Mouse (Mus musculus) CD4-positive, CD25-positive, alpha-beta regulatory T cell, adult 2 months (primary cell): ENCODE data around the gene Dhcr24.

Experiments used
- DNase-seq: peaks from one replicate; pipeline ENCODE4 v3.0.0-alpha.2; 2012; ENCODE audit warnings: low read depth, low spot score

Gene Dhcr24

GRCm38 (mm10) chr4:106560846-106561781 is at the start of gene Dhcr24:
Dhcr24 (plus strand) TSS chr4:106561038.
- DNase-seq, result peak; percentile 93

DNA sequence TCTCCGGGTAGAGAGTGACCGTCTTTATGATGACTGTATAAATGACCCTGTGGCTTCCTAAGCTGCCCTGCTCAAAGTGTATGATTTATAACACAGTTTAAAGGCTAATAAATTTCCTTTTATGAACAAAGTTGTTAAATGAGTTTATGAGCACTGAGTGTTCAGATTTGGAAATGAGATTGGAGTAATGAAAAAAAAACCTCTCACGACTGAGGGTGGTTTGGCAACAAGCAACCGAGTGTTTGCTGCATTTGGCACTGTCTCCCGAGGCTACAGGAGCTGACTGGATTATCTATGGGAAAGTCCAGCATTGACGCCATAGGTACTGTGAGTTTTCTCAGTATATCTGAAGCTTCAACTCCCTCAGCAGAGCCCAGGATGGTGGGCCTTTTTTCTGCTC is 46.2 kb upstream of the Dhcr24 start:
- no peak for DNase-seq

- no peak for DNase-seq
Measured at GRCm38 (mm10) chr4:106522547-106522946, 38.3 kb upstream of the Dhcr24 start.

- DNase-seq, result no peak
Measured at GRCm38 (mm10) chr4:106524131-106524530, 36.7 kb upstream of the Dhcr24 start.

- DNase-seq, result no peak
Measured at GRCm38 (mm10) chr4:106525001-106525400, 35.8 kb upstream of the Dhcr24 start.

DNA sequence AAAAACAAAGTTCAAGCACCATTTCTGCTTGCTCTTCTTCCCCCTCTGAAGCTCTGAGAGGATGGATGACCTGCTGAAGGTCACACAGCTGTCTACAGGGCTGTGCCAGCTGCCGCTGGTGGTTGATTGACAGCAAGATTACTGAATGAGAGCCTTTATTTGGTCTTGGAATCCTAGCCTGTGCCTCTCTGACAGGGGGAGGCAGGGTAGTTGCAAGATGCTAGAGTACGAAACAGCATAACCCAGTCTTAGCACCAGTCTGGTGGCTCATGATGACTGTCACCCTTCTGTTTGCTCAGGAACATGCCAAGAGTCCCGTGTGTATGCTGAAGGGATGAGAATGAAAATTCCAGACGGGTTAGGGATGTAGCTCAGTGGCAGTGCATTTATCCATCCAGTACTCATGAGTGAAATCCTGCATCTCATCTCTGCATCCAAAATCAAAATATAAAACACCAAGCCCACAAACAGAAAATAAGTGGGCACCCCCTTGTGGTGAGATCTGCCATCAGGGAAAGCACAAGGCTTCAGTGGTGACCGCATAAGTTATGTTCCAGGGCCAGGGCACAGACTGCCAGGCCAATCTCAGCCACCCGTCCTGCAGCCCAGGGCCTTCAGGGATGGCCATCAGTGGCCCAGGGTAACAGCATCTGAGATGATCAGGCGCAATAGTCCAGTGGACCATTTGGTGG is 32.8 kb upstream of the Dhcr24 start:
- DNase-seq, result peak; percentile 23

- DNase-seq, result peak; percentile 93
Measured at GRCm38 (mm10) chr4:106529375-106530112, 31.3 kb upstream of the Dhcr24 start.

GRCm38 (mm10) chr4:106530113-106530482 is 30.7 kb upstream of the Dhcr24 start:
- no peak for DNase-seq

DNA sequence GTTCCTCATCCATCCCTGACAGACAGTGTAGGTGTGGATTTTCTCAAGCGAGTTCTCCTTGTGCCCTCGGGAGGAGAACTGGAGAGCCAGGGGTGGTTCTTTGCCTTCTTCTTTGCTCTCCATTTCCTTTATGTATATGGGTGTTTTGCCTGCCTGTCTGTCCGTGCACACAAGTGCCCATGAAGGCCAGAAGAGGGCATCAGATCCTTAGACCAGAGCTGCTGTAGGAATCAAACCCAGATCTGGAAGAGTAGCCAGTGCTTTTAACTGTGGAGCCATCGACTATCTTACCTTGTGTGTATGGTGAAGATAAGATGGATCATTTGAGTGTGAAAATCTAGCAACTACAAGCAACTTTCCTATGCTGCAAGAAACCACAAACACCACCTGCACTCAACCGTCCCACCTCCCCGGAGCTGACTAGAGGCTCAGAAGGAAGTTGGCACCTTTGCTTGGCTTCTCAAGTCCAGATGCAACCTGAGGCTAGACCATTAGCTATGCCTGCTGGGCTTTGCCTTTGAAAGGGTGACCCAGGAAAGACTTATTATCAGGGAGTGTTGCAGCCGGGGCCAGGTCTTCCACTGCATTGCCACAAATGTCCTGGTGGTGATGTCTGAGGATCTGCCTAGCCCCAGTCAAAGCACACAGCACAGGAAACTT is 27.3 kb upstream of the Dhcr24 start:
- peak; percentile 6 for DNase-seq

- DNase-seq, result no peak
Measured at GRCm38 (mm10) chr4:106534256-106534655, 26.6 kb upstream of the Dhcr24 start.

GRCm38 (mm10) chr4:106539756-106540155 is 21.1 kb upstream of the Dhcr24 start:
- DNase-seq, result no peak

DNA sequence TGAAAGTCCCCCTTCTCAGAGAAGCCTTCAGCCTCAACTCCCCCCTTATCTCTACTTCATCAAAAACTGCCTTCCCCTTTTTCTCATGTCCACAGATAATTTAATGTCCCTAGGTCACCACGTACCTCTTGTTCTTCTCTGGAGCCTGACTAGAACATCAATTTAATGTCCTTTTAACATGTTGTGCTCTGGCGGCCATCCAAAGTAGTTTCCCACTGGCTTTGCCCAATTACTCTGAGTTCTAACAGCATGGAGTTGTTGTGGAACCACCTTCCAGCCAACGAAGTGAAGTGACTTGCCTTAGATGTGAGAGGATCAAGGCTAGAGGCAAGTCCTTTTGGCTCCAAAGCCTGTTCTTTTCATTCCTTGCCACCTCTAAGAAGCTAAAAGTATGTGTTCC is 19.3 kb upstream of the Dhcr24 start:
- no peak for DNase-seq

- no peak for DNase-seq
Measured at GRCm38 (mm10) chr4:106542211-106542610, 18.6 kb upstream of the Dhcr24 start.

DNA sequence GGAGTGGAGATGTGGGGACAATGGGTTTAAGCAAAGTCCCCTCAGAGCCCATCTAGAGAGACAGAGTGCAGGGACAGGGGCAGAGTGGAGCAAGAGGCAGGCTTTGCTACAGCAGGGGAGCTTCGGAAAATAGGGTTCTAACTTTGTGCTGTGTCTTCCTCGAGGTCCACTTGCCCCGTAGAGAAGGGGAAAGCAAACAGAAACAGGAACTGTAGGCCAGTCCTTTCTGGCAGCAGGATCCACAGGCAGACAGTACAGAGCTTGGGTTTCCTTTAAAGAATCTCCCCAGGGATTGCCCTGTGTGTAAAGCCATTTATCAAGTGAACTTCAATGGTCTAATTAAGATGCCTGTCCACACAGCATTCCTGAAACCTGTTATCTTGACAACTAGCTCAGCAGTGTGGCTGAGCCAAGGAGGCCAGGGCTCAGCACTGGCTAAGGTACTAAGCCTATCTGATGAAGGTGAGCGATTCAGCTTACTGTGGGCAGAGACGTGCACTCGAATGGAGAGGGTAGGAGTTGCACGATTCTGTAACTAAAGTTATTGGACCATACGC is 14.9 kb upstream of the Dhcr24 start:
- DNase-seq, result no peak

DNA sequence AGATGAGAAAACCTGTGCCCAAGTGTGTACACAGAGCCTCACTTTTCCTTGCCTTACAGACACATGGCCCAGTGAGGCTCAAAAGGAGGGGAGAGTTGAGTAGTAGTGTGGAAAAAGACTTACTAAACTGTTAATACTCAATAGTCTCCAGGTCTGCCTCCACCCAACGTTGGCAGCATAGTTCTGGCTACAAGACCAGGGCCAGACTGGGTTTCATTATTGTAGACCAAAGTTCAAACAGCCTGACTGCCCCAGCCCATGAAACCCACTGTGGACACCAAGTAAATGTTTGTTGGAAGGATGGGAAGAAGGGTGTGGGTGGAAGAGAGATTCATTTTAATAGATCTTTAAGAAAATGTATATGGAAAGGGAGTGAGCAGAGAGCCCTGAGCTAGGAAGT is 13.9 kb upstream of the Dhcr24 start:
- DNase-seq, result no peak

DNA sequence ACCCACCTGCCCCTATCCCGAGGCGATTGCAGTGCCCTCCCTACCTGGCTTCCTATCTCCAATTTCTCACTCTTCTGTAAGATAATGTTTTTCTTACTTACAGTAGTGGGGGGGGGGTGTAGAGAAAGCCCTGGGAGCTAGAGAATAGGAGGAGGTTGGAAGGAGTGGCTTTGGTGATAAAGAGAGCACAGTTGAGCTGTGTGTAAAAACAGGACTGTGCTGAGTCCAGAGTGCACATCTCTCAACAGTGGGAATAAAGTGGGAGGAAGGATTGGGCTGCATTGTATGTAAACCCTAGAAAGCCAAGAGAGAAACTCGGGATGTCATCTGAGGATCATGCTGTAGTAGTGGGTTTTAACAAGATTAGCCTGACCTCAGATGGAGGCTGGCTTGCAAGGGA is 12.7 kb upstream of the Dhcr24 start:
- no peak for DNase-seq

DNA sequence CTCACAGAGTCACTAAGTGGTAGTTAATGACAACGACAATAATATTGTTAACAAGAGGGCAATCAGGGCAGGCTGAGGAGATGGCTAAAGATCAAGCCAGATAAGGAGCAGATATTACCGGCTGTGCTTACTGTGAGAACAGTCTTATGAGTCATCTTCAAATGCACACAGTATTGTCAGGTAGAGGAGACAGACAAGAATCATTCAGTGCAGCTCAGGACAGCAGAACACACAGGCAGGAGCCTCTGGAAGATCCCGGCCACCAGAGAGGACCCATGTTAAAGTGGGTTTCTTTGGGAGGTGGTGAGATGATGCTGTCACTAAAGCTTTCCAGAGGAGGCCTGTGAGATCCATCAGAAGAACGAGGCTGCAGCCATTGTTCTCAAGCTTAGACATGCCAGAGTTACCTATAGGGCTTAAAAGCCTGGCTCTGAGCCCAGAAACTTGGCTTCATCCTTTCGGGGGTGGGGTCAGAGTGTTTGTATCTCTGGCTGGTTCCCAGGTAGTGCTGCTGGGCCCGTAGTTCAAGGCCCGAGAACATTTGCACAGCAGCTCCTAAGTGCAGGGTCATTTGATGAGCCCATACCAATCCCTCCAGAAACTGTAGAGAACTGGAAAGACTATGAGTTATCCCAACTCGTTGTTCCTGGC is 10.2 kb upstream of the Dhcr24 start:
- DNase-seq, result no peak

- no peak for DNase-seq
Measured at GRCm38 (mm10) chr4:106557262-106557661, 3.6 kb upstream of the Dhcr24 start.

- no peak for DNase-seq
Measured at GRCm38 (mm10) chr4:106557978-106558377, 2.9 kb upstream of the Dhcr24 start.

DNA sequence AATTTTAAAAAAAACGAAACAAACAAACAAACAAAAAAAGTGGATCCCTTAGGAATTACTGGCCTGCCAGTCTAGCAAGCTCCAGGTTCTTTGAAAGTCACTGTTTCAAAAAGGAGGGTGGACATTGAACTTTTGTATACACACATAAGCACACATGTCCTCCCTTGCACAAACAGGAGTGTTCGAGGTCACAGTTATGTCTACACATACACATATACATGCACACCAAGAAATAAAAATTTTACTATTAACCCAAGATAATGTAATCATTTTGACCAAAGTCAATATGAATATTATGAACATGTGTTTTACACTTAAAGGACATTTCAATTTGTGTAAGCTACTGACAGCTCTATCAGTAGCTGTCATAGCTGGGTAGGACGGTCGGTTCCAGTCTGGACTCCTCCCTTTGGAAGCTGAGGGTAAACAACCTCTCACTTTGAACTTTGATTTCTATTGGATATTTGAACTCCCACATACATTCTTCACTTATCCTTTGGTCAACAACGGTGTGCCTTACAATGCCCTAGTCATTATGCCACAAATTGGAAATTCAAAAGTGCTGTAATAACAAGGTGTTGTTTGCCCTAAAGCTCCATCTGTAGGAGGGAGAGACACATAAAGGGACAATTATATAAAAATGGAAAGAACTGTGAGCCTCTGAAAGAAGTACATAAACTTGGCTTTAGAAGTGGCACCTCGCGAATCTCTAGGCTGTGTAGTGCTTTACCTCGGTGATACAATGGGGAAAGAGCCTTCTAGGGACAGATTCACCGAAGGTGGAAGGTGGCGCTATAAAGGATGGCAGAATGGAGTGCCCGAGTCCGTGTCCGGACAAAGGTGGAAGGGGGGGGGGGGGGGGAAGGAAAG is 1.3 kb upstream of the Dhcr24 start:
- DNase-seq, result no peak
